Mouse (Mus musculus) intestine, embryonic 16.5 days (tissue): ENCODE measurements around the gene Bag6. TPM values are rescaled to one million over a fixed set of nuclear protein-coding genes. Genes with fewer than 3 reads are reported as not detected.
A peak's percentile ranks its signal among the peaks of the same experiment; 100 is the strongest.

Experiments used
- ATAC-seq: fragments of 200-750 bp; cut with Nextera tagmentation; 2 replicates; pipeline ENCODE4 v1.8.0; 2017; ENCODE audit warnings: moderate TSS enrichment, moderate library complexity
- H3K27ac ChIP-seq: fragments of 300-500 bp; sonication (generic); 2 replicates; pipeline ENCODE4 v1.5.1; 2014; ENCODE audit warnings: mild to moderate bottlenecking, low read length
- H3K27me3 ChIP-seq: fragments of 300-500 bp; sonication (generic); replicated peaks from 2 replicates; pipeline ENCODE4 v1.6.1; 2014; ENCODE audit warnings: low read length, control low read depth, mixed read lengths; ENCODE audit not compliant: control insufficient read depth, insufficient read depth
- H3K36me3 ChIP-seq: fragments of 300-500 bp; sonication (generic); 2 replicates; pipeline ENCODE4 v1.6.1; 2014; ENCODE audit warnings: low read length, control low read depth; ENCODE audit not compliant: control insufficient read depth, insufficient read depth
- H3K4me1 ChIP-seq: fragments of 300-500 bp; sonication (generic); 2 replicates; pipeline ENCODE4 v1.6.1; 2014; ENCODE audit warnings: low read length, control low read depth, mixed read lengths; ENCODE audit not compliant: control insufficient read depth, insufficient read depth
- H3K4me2 ChIP-seq: fragments of 300-500 bp; sonication (generic); 2 replicates; pipeline ENCODE4 v1.6.1; 2014; ENCODE audit warnings: low read depth, low read length, control low read depth
- H3K4me3 ChIP-seq: fragments of 300-500 bp; sonication (generic); 2 replicates; pipeline ENCODE4 v1.5.1; 2014; ENCODE audit warnings: mild to moderate bottlenecking, low read length
- H3K9ac ChIP-seq: fragments of 300-500 bp; sonication (generic); 2 replicates; pipeline ENCODE4 v1.6.1; 2014; ENCODE audit warnings: low read depth, low read length
- H3K9me3 ChIP-seq: fragments of 300-500 bp; sonication (generic); 2 replicates; pipeline ENCODE4 v1.6.1; 2016; ENCODE audit warnings: low read length, control low read depth; ENCODE audit not compliant: control insufficient read depth
- WGBS: fragments of 180-500 bp; shearing (Covaris S2); extraction: QIAGEN DNeasy Blood & Tissue Kit; methylation state at CpG from one replicate; pipeline ENCODE4 v1.1.7; 2014; 5-methylcytosine and 5-hydroxymethylcytosine counted together
- polyA plus RNA-seq: library from polyadenylated mRNA; unstranded; fragments of >200 nt; fragmentation: Nextera tagmentation; extraction: Ambion mirVana; gene quantifications from 2 replicates; pipeline ENCODE4 v1.2.1, GENCODE M21; 2015

Bag6 gene
- polyA plus RNA-seq, 1 experiment from 2014 or later = 37.5 TPM

DNA sequence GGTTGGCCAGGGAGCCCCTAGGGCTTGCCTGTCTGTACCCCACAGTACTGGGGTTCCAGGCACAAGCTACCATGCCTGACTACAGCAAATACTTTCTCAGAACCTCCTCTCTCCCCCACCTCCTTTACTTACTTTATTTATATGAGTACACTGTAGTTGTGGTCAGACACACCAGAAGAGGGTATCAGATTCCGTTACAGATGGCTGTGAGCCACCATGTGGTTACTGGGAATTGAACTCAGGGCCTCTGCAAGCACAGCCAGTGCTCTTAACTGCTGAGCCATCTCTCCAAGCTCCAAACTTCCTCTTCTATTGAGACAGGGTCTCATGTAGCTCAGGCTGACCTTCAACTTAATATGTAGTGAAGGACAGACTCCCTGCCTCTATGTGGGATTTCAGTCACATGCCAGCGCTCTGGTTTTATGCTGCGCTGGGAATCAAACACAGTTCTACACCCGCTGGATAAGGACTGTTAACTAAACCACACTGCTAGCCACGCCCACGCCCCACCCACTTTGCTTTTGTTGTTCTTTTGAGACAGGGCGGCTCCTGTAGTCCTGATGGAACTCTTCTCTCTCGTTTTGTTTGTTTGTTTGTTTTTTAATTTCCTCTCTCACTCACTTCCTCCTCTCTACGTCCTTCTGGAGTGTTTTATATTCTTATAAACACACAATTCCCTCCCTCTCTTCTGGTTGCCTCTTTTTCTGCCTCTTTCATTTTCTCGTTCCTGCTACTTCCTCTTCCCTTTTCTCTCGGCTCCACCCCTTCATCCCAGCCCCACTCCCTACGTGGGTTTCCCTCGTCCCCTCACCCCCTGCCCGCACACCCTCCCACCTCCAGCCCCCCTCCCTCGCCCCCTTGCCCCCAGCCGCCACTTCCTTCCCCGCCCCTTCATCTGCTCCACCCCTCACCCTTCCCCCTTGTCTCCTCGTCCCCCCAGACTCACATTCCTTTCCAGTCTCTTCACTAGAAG is 50.9 kb downstream of the Bag6 start:
- no peaks in the 10 kb centered on the region for H3K9me3 ChIP-seq
- H3K4me1 ChIP-seq = no peaks in the 10 kb centered on the region; the same call in 1 of the 2 replicates
- no peaks in the 10 kb centered on the region for H3K27me3 ChIP-seq
- WGBS = 4% methylated on average over 18 of the region's 18 CpGs
- H3K4me2 ChIP-seq = peak overlapping the region; percentile 52
- peak overlapping the region; percentile 55; the same call in 1 of the 2 replicates for H3K9ac ChIP-seq
- peak overlapping the region; percentile 46 for H3K4me3 ChIP-seq
- ATAC-seq = peak; percentile 78
- H3K27ac ChIP-seq = peak overlapping the region; percentile 72
- H3K36me3 ChIP-seq = no peaks in the 10 kb centered on the region

DNA sequence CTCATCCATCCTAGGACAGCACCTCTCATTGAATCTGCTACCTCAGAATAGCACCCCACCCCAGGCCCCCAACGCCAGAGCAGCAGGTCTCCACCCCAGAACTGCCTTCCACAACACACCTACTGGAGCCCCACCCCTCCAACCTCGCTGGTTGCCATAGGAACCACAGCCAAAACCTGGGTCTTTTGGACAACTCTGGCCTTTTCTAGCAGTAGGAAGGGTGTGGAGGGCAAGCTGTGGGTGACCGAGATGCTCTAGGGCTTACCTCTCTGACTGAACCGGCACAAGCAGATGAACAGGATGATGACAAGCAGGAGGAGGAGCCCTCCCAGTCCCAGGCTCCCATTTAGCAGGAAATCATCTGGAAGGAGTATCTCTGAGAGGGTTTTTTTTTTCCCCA is 51.7 kb downstream of the Bag6 start:
- ATAC-seq = peak; percentile 47
- Histone ChIP-seq H3K9me3 (no peaks in the 10 kb centered on the region), H3K9ac (peak overlapping the region; percentile 55; the same call in 1 of the 2 replicates), H3K4me3 (peak overlapping the region; percentile 46), H3K4me1 (no peaks in the 10 kb centered on the region; the same call in 1 of the 2 replicates), H3K4me2 (peak overlapping the region; percentile 52), H3K36me3 (no peaks in the 10 kb centered on the region), H3K27ac (peak overlapping the region; percentile 72), H3K27me3 (no peaks in the 10 kb centered on the region)
- WGBS = 0% methylated on average over 4 of the region's 4 CpGs

DNA sequence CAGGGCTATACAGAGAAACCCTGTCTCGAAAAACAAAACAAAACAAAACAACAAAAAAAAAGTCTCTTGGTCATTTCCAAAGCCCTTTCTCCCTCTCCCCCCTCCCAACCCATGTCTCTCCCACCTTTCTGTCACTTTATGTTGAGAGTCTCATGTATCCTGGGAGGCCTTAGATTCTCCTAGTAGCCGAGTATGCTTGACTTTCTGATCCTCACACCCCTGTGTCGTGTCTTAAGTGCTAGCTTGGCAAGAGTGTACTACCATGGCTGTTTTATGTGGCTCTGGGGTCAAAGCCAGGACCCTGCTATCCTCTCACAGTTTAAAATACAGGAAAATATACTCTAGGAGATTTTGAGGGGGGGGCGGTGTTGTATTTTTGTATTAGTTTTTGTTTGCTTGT is 52.4 kb downstream of the Bag6 start:
- H3K4me1 ChIP-seq = no peaks in the 10 kb centered on the region; the same call in 1 of the 2 replicates
- no peak overlapping the region for H3K4me2 ChIP-seq
- no peak overlapping the region for H3K9ac ChIP-seq
- no peak overlapping the region for H3K4me3 ChIP-seq
- ATAC-seq = no peak
- no peaks in the 10 kb centered on the region for H3K27me3 ChIP-seq
- no peaks in the 10 kb centered on the region for H3K36me3 ChIP-seq
- WGBS = 66% methylated on average over 4 of the region's 4 CpGs
- H3K9me3 ChIP-seq = no peaks in the 10 kb centered on the region
- H3K27ac ChIP-seq = no peak overlapping the region

DNA sequence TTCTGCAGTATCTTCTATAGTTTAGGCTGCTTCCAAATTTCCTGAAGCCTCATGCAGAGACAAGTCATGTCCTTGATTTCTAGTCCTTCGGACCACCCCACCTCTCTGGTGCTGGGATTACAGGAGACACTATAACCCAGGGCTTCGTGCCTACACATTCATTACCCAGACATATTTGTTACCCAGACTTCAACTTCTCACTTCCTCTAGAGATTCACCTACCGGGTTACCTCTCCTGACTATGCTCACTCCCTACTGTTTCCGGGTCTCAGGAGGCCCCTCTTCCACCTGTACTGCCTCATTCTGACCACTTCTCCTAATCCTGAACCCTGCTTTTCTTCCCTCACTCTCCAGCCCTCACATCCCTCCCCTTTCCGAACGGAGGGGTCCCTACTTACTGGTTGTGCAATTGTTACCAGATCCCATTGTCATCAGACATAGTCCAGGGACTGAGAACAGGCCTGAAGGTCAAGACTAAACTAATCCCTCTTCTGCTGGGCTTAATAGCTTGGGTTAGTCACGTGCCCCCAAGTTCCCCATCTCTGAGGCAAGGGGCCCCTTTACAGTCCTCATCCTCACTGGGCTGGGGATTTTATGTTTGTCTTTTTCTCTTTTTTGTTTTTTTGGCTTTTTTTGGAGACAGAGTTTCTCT is 53.1 kb downstream of the Bag6 start, which contains the start of gene Lst1:
Lst1 (minus strand) TSS at position 481 of the 652 bp plus-strand sequence.
- no peak within 1 kb of the TSS for H3K4me2 ChIP-seq
- ATAC-seq = no peak
- H3K4me3 ChIP-seq = no peak within 1 kb of the TSS
- 66% methylated on average over 7 of the region's 7 CpGs for whole genome bisulfite sequencing
- no peaks in the 10 kb centered on the region for H3K9me3 ChIP-seq
- H3K27me3 ChIP-seq = no peaks in the 10 kb centered on the region
- H3K4me1 ChIP-seq = no peaks in the 10 kb centered on the region; the same call in 1 of the 2 replicates
- no peaks in the 10 kb centered on the region for H3K36me3 ChIP-seq
- no peak within 1 kb of the TSS for H3K9ac ChIP-seq
- H3K27ac ChIP-seq = no peak within 1 kb of the TSS

DNA sequence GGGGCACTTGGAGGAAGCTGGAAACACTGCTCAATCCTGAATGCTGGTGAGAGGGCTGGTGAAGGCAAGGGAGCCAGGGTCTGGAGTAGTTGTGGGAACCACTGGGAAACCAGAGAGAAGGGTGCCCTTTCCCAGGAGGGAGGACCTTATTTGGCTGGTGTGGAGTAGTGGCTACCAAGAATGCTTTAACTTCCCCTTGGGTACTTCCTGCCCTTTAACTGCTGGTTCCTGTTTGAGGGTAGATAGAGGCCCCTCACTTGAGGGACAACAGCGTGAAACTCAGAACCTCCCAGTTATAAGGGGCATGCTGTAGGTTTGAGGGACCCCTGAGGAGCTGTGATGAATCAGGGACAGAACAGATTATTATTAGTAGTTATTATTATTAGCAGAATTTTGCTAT is 54.2 kb downstream of the Bag6 start:
- Histone ChIP-seq H3K27ac (no peak overlapping the region), H3K4me1 (peaks cover 2% of the 10 kb centered on the region), H3K27me3 (no peaks in the 10 kb centered on the region; the same call in 1 of the 2 replicates), H3K36me3 (no peaks in the 10 kb centered on the region), H3K4me2 (no peak overlapping the region), H3K9me3 (no peaks in the 10 kb centered on the region), H3K4me3 (no peak overlapping the region), H3K9ac (no peak overlapping the region)
- 72% methylated on average over 1 of the region's 1 CpGs for WGBS
- ATAC-seq = no peak

DNA sequence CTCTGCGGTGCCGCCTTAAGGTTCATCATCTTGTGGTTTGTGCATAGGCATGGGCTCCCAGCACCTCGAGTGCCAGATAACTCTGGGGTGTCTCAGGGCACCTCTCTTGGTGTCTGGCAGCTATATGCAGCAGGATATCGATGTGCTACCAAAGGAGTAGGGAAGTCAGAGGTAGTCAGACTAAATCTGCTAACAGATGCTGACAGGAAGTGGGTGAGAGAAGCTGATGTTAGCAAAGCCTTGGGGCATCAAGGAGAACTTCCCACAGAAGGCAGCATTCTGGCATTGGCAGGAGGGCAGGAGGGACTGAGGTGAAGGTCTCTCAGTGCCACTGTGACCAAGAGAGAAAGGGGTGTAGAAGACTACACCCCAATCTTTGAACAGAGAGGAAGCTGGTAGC is 55.1 kb downstream of the Bag6 start:
- no peak overlapping the region for H3K4me2 ChIP-seq
- H3K27me3 ChIP-seq = no peaks in the 10 kb centered on the region; the same call in 1 of the 2 replicates
- ATAC-seq = no peak
- WGBS = 60% methylated on average over 4 of the region's 4 CpGs
- no peaks in the 10 kb centered on the region for H3K36me3 ChIP-seq
- peaks cover 5% of the 10 kb centered on the region for H3K4me1 ChIP-seq
- no peaks in the 10 kb centered on the region for H3K9me3 ChIP-seq
- no peak overlapping the region for H3K4me3 ChIP-seq
- H3K27ac ChIP-seq = no peak overlapping the region
- no peak overlapping the region for H3K9ac ChIP-seq

DNA sequence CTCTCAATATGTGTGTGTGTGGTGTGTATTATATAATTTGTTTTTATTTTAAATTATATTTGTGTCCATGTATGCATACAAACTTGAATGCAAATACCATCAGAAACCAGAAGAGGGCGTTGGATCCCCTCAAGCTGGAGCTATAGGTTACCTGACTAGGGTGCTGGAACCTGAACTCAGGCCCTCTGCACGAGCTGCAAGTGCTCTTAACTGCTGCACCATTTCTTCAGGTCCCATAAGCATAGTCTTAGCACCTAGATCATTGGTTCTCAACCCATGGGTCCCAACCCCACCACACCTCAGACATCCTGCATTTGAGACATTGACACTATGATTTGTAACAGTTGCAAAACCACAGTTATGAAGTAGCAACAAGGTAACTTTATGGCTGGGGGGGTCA is 56.7 kb downstream of the Bag6 start:
- H3K4me1 ChIP-seq = peaks cover 13% of the 10 kb centered on the region
- H3K36me3 ChIP-seq = no peaks in the 10 kb centered on the region
- 46% methylated on average over 2 of the region's 2 CpGs for WGBS
- no peak overlapping the region for H3K27ac ChIP-seq
- no peak overlapping the region for H3K9ac ChIP-seq
- no peak overlapping the region for H3K4me2 ChIP-seq
- no peak for ATAC-seq
- H3K27me3 ChIP-seq = peaks cover 5% of the 10 kb centered on the region
- no peak overlapping the region for H3K4me3 ChIP-seq
- no peaks in the 10 kb centered on the region for H3K9me3 ChIP-seq

DNA sequence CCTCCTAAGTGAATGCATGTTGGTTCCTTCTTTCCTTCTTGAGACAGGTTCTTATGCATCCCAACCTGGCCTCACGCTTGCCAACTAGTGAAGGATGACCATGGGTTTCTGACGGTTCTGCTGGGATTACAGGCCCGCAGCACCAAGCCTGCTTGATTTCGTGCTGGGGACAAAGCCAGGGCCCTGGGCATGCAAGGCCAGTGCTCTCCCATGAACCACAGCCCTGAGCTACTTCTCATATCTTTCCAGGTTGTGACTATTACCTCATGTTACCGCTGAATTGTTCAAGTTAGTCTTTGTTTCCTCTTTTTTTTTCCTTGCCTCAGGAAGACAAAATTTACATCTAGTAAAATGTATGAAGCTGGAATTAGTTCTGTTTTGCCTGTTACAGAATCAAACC is 57.9 kb downstream of the Bag6 start:
- no peak for ATAC-seq
- Histone ChIP-seq H3K9me3 (no peaks in the 10 kb centered on the region), H3K9ac (no peak overlapping the region), H3K36me3 (no peaks in the 10 kb centered on the region), H3K27me3 (peaks cover 5% of the 10 kb centered on the region), H3K4me1 (peaks cover 13% of the 10 kb centered on the region), H3K4me3 (no peak overlapping the region), H3K27ac (no peak overlapping the region), H3K4me2 (no peak overlapping the region)
- WGBS = 82% methylated on average over 5 of the region's 5 CpGs
